Mouse (Mus musculus) embryonic facial prominence, embryonic 13.5 days (tissue): Measurements from ENCODE around the gene E130116L18Rik. TPM values are rescaled to one million over a fixed set of nuclear protein-coding genes. Genes with fewer than 3 reads are reported as not detected.
"Not testable (repeated sequence)": the region's sequence is repeated elsewhere in the genome, so short reads cannot be mapped to it uniquely, and the experiment has no call there.

Experiments
- ATAC-seq: fragments of 200-750 bp; cut with Nextera tagmentation; 2 replicates; pipeline ENCODE4 v1.8.0; 2017; ENCODE audit warnings: low read depth; ENCODE audit not compliant: insufficient number of reproducible peaks, insufficient read depth, low FRiP score, low TSS enrichment
- H3K27ac ChIP-seq: fragments of 300-500 bp; sonication (generic); 2 replicates; pipeline ENCODE4 v1.5.1; 2015; ENCODE audit warnings: moderate library complexity, mild to moderate bottlenecking, inconsistent platforms
- H3K27me3 ChIP-seq: fragments of 300-500 bp; sonication (generic); 2 replicates; pipeline ENCODE4 v1.6.1; 2015; ENCODE audit warnings: mild to moderate bottlenecking, inconsistent platforms
- H3K36me3 ChIP-seq: fragments of 300-500 bp; sonication (generic); 2 replicates; pipeline ENCODE4 v1.6.1; 2015; ENCODE audit warnings: mild to moderate bottlenecking, inconsistent platforms
- H3K4me1 ChIP-seq: fragments of 300-500 bp; sonication (generic); 2 replicates; pipeline ENCODE4 v1.6.1; 2015; ENCODE audit warnings: inconsistent platforms
- H3K4me2 ChIP-seq: fragments of 300-500 bp; sonication (generic); 2 replicates; pipeline ENCODE4 v1.6.1; 2015; ENCODE audit warnings: moderate library complexity, mild to moderate bottlenecking, inconsistent platforms
- H3K4me3 ChIP-seq: fragments of 300-500 bp; sonication (generic); 2 replicates; pipeline ENCODE4 v1.5.1; 2015; ENCODE audit warnings: mild to moderate bottlenecking, inconsistent platforms
- H3K9ac ChIP-seq: fragments of 300-500 bp; sonication (generic); 2 replicates; pipeline ENCODE4 v1.6.1; 2015; ENCODE audit warnings: mild to moderate bottlenecking, inconsistent platforms
- H3K9me3 ChIP-seq: fragments of 300-500 bp; sonication (generic); 2 replicates; pipeline ENCODE4 v1.6.1; 2016; ENCODE audit warnings: inconsistent platforms
- WGBS: fragments of 180-500 bp; shearing (Covaris S2); methylation state at CpG from one replicate; pipeline ENCODE4 v1.1.7; 2015; ENCODE audit warnings: mixed read lengths; 5-methylcytosine and 5-hydroxymethylcytosine counted together
- polyA plus RNA-seq: library from polyadenylated mRNA; unstranded; fragments of >200 nt; fragmentation: Nextera tagmentation; extraction: Ambion mirVana; gene quantifications from 2 replicates; pipeline ENCODE4 v1.2.1, GENCODE M21; 2015

Gene E130116L18Rik
- polyA plus RNA-seq, 1 experiment from 2014 or later = not detected

GRCm38 (mm10) chr5:25179936-25180488 is 42.9 kb downstream of the E130116L18Rik start:
- no peaks in the 10 kb centered on the region for H3K4me1 ChIP-seq
- no peaks in the 10 kb centered on the region for H3K27me3 ChIP-seq
- H3K9me3 ChIP-seq = no peaks in the 10 kb centered on the region
- no peak for ATAC-seq
- no peak overlapping the region for H3K4me3 ChIP-seq
- no peak overlapping the region for H3K4me2 ChIP-seq
- H3K36me3 ChIP-seq = no peaks in the 10 kb centered on the region
- no peak overlapping the region for H3K9ac ChIP-seq
- 82% methylated on average over 3 of the region's 3 CpGs for WGBS
- H3K27ac ChIP-seq = no peak overlapping the region

GRCm38 (mm10) chr5:25179284-25179683 is 43.7 kb downstream of the E130116L18Rik start:
- Histone ChIP-seq H3K36me3 (no peaks in the 10 kb centered on the region), H3K27me3 (no peaks in the 10 kb centered on the region), H3K9me3 (no peaks in the 10 kb centered on the region), H3K4me2 (no peak overlapping the region), H3K4me1 (no peaks in the 10 kb centered on the region), H3K27ac (no peak overlapping the region), H3K9ac (no peak overlapping the region), H3K4me3 (no peak overlapping the region)
- 91% methylated on average over 4 of the region's 4 CpGs for WGBS
- no peak for ATAC-seq

- not testable (repeated sequence) for H3K9ac ChIP-seq, H3K36me3 ChIP-seq, H3K9me3 ChIP-seq, H3K27ac ChIP-seq, H3K4me1 ChIP-seq, H3K27me3 ChIP-seq, ATAC-seq, H3K4me2 ChIP-seq, H3K4me3 ChIP-seq
- 90% methylated on average over 4 of the region's 4 CpGs for WGBS
These were observed 44.4 kb downstream of the E130116L18Rik start for GRCm38 (mm10) chr5:25178543-25178942.

- not testable (repeated sequence) for H3K36me3 ChIP-seq, H3K27ac ChIP-seq, H3K4me3 ChIP-seq, H3K4me2 ChIP-seq, H3K9ac ChIP-seq, H3K9me3 ChIP-seq, H3K27me3 ChIP-seq, H3K4me1 ChIP-seq, ATAC-seq
- WGBS = 90% methylated on average over 5 of the region's 5 CpGs
These were observed 45.0 kb downstream of the E130116L18Rik start for GRCm38 (mm10) chr5:25177937-25178336.

Other genes with a start within 250 kb of the E130116L18Rik start
- gene Prkag2, start 122.5 kb downstream of the E130116L18Rik start, polyA plus RNA-seq = 24.4 and 24.8 TPM in 2 replicates
- not detected in 2 replicates for gene Galntl5, start 41.7 kb downstream of the E130116L18Rik start, polyA plus RNA-seq
- gene Galnt11, start 1.2 kb downstream of the E130116L18Rik start, polyA plus RNA-seq = 38.7 and 42.7 TPM in 2 replicates